Mouse (Mus musculus) spleen, adult 2 months (tissue): ENCODE measurements at regions not wholly inside any gene's neighbourhood (a gene's known extent, or its start where the extent isn't known, plus 50 kb on each side); places are given as distances from the start of the nearest gene placed in this dataset.

Source experiments
- DNase-seq, 2 experiments: peaks; one replicate each; pipeline versions ENCODE4 v3.0.0 to v3.0.0-alpha.2; 2012 to 2021; ENCODE audit warnings: low spot score in 2 of 2, low read depth in 1 of 2
- H3K27ac ChIP-seq: fragments of 200-500 bp; 2 replicates; pipeline ENCODE4 v1.5.1; 2012; ENCODE audit warnings: low read length, inconsistent platforms; ENCODE audit not compliant: insufficient read depth
- H3K27me3 ChIP-seq: fragments of 200-500 bp; 2 replicates; pipeline ENCODE4 v1.6.1; 2012; ENCODE audit warnings: mild to moderate bottlenecking, moderate library complexity, low read length, inconsistent platforms; ENCODE audit not compliant: control insufficient read depth, insufficient read depth
- H3K36me3 ChIP-seq: fragments of 200-500 bp; 2 replicates; pipeline ENCODE4 v1.6.1; 2012; ENCODE audit warnings: mild to moderate bottlenecking, low read length, inconsistent platforms; ENCODE audit not compliant: control insufficient read depth, insufficient read depth
- H3K4me1 ChIP-seq: fragments of 200-500 bp; 2 replicates; pipeline ENCODE4 v1.6.1; 2011; ENCODE audit warnings: inconsistent platforms; ENCODE audit not compliant: control insufficient read depth, insufficient read depth, insufficient read length
- H3K4me3 ChIP-seq: fragments of 200-500 bp; 2 replicates; pipeline ENCODE4 v1.5.1; 2011; ENCODE audit warnings: mild to moderate bottlenecking, inconsistent platforms; ENCODE audit not compliant: insufficient read depth, insufficient read length; ENCODE audit errors: extremely low read depth
- CTCF ChIP-seq: fragments of 200-500 bp; IDR thresholded peaks from 2 replicates; pipeline ENCODE4 v1.5.1; 2011; ENCODE audit warnings: mild to moderate bottlenecking, inconsistent platforms; ENCODE audit not compliant: insufficient read depth, insufficient read length, insufficient replicate concordance; ENCODE audit errors: extremely low read depth
- POLR2A ChIP-seq: fragments of 200-500 bp; IDR thresholded peaks from 2 replicates; pipeline ENCODE4 v1.6.1; 2011; ENCODE audit warnings: low read depth, low read length, inconsistent platforms
- WGBS: fragments of 180-500 bp; shearing (Covaris S2); methylation state at CpG from one replicate; pipeline ENCODE4 v1.1.7; 2018; 5-methylcytosine and 5-hydroxymethylcytosine counted together

DNA sequence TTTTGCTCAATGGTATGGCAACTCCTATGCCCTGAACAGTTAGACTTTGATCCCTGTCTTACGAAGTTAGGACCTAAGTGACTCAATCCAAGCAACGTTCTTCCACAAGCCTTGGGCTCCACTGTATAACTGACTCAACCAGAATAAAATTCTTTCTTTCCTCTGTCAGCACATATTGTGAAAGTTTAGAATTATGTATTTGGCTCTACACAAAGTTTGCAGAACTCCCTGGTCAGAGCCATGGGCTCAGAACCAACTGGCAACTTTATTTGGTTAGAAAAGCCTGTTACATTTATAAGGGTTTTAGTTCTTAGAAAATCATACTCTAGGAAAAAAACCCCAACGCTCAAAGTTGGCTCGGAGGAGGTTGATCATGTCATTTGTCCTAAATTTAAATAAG is 147.9 kb upstream of the Trpm3 start:
- H3K4me3 ChIP-seq: no peak overlapping the region
- H3K36me3 ChIP-seq: no peaks in the 10 kb centered on the region
- H3K27ac ChIP-seq: no peak overlapping the region
- H3K4me1 ChIP-seq: peaks cover 5% of the 10 kb centered on the region
- no peaks in the 10 kb centered on the region for H3K27me3 ChIP-seq
- DNase-seq: no peak
- no peak for TF ChIP-seq CTCF
- TF ChIP-seq POLR2A: no peak
- 90% methylated on average over 4 of the region's 4 CpGs for WGBS

DNA sequence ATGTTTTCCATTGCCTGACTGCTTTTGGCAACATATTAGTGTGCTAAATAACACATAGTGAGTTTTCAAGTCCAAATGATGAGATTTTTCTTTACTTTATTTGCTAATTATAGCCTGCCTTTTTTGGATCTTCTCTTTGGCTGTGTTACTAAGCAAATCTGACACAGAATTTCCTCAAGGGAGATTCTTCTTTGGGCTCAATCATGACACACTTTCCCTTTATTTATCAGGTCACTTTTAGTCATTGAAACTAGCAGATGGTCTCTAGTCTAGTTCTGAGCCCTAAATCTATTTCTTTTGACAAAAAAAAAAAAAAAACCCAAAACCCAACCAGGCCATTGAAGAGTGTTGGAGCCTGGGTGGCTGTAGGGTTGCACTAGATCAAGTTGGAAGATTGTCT is 147.4 kb upstream of the Trpm3 start:
- no peaks in the 10 kb centered on the region for H3K27me3 ChIP-seq
- no peaks in the 10 kb centered on the region for H3K36me3 ChIP-seq
- DNase-seq: no peak
- TF ChIP-seq POLR2A (no peak), CTCF (no peak)
- peaks cover 5% of the 10 kb centered on the region for H3K4me1 ChIP-seq
- no peak overlapping the region for H3K27ac ChIP-seq
- H3K4me3 ChIP-seq: no peak overlapping the region

GRCm38 (mm10) chr19:21999621-22000020 is 139.2 kb upstream of the Trpm3 start:
- Histone ChIP-seq H3K27ac (no peak overlapping the region), H3K4me1 (0 out of 2 replicates have a peak, but pooled peaks cover under 1% of the 10 kb centered on the region), H3K27me3 (no peaks in the 10 kb centered on the region), H3K4me3 (no peak overlapping the region), H3K36me3 (no peaks in the 10 kb centered on the region)
- WGBS: 92% methylated on average over 5 of the region's 5 CpGs
- TF ChIP-seq POLR2A: no peak
- TF ChIP-seq CTCF: no peak
- no peak for DNase-seq

- Histone ChIP-seq H3K36me3 (no peaks in the 10 kb centered on the region), H3K4me3 (no peak overlapping the region), H3K27me3 (no peaks in the 10 kb centered on the region), H3K4me1 (no peaks in the 10 kb centered on the region), H3K27ac (no peak overlapping the region)
- 88% methylated on average over 13 of the region's 13 CpGs for WGBS
- DNase-seq: no peak
- TF ChIP-seq CTCF (no peak), POLR2A (no peak)
These were observed 130.6 kb upstream of the Trpm3 start for GRCm38 (mm10) chr19:22008053-22008935.

GRCm38 (mm10) chr19:22010239-22010638 is 128.6 kb upstream of the Trpm3 start:
- H3K36me3 ChIP-seq: no peaks in the 10 kb centered on the region
- 79% methylated on average over 5 of the region's 5 CpGs for WGBS

DNA sequence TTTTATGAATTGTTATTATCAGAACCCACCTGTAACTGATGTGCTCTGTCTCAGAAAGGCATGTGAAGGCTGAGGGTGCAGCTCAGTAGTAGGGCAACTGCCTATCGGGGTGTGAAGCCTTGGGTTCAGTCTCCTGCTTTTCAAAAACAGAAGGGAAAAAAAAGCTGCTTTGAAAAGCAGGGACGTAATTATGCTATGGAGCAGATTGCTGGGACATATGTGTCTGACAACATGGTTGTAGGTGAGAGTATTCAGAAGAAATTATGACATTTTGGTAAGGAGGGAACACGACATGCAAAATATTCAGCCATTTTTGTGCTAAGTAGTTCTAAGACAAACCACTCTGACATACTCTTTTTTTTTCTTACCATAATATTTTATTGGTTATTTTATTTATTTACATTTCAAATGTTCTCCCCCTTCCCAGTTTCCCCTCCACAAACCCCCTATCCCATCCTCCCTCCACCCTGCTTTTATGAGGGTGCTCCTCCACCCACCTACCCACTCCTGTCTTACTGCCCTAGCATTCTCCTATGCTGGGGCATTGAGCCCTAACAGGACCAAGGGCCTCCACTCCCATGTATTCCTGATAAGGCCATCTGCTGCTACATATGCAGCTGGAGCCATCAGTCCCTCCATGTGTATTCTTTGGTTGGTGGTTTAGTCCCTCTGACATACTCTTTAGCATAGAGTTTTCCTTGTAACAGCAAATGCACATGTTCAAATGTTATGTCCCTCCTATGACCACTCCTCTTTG is 122.8 kb upstream of the Trpm3 start:
- DNase-seq: no peak
- Histone ChIP-seq H3K4me1 (no peaks in the 10 kb centered on the region), H3K36me3 (no peaks in the 10 kb centered on the region), H3K27me3 (no peaks in the 10 kb centered on the region), H3K27ac (no peak overlapping the region), H3K4me3 (no peak overlapping the region)
- TF ChIP-seq POLR2A (no peak), CTCF (no peak)
- 88% methylated on average over 3 of the region's 3 CpGs for WGBS

More at GRCm38 (mm10) chr19:22010239-22010638, 128.6 kb upstream of the Trpm3 start:
- TF ChIP-seq POLR2A: no peak
- no peak for TF ChIP-seq CTCF
- H3K4me1 ChIP-seq: no peaks in the 10 kb centered on the region
- H3K27me3 ChIP-seq: no peaks in the 10 kb centered on the region
- H3K27ac ChIP-seq: no peak overlapping the region
- DNase-seq: no peak
- no peak overlapping the region for H3K4me3 ChIP-seq
